In the genomic region with DNA sequence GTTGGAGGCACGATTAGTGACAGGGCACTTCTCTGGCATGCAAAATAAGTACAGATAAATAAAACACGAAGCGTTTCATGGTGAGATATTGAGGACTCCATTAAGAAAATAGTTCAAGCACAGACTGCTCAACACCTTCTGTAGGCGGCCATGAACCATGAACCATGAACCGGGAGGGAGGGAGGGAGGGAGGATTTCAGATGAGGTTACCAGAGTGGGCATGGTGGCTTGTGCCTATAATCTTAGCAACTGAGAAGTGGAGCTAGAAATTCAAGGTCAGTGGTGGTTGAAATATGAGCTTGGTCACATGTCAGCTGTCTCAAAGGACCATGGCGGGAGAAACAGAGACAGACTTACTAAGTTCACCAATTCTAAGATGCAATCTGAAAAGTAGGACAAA, we compare ENCODE assay signal across 27 mouse cellular contexts. TPM values are rescaled to one million over a fixed set of nuclear protein-coding genes. Genes with fewer than 3 reads are reported as not detected.
"Had no signal": no experiment of that assay in that cellular context is flagged by ENCODE, and none has a peak within 500 bp of the region (broad histone marks: within the 10 kb centered on the region; RNA-seq: fewer than 3 reads in every experiment).

No protein-coding gene starts in this region.

- H3K4me3 ChIP-seq: heart, embryonic 13.5 days; heart, embryonic 15.5 days; hindbrain, embryonic 13.5 days; hindbrain, embryonic 15.5 days; layer of hippocampus, adult 2 months; left cerebral cortex, adult 2 months; limb, embryonic 10.5 days; limb, embryonic 12.5 days; liver, embryonic 13.5 days; liver, embryonic 15.5 days had no signal

- H3K4me2 ChIP-seq: heart, embryonic 11.5 days; heart, embryonic 13.5 days; heart, embryonic 15.5 days; hindbrain, embryonic 13.5 days; hindbrain, embryonic 15.5 days; limb, embryonic 12.5 days; liver, embryonic 11.5 days; liver, embryonic 13.5 days; liver, embryonic 15.5 days had no signal

- H3K9me3 ChIP-seq: heart, embryonic 13.5 days; heart, embryonic 15.5 days; hindbrain, embryonic 13.5 days; hindbrain, embryonic 15.5 days; limb, embryonic 10.5 days; limb, embryonic 12.5 days; liver, embryonic 13.5 days; liver, embryonic 15.5 days had no signal

- H3K27ac ChIP-seq: heart, embryonic 13.5 days; heart, embryonic 15.5 days; hindbrain, embryonic 13.5 days; hindbrain, embryonic 15.5 days; hindbrain, postnatal 0 days; layer of hippocampus, adult 2 months; left cerebral cortex, adult 2 months; limb, embryonic 10.5 days; limb, embryonic 12.5 days; liver, embryonic 13.5 days; liver, embryonic 15.5 days had no signal

- H3K36me3 ChIP-seq: heart, embryonic 13.5 days; heart, embryonic 15.5 days; hindbrain, embryonic 13.5 days; hindbrain, embryonic 15.5 days; limb, embryonic 10.5 days; limb, embryonic 12.5 days; liver, embryonic 13.5 days; liver, embryonic 15.5 days had no signal

- ATAC-seq: hindbrain, postnatal 0 days; intestine, embryonic 16.5 days; liver, postnatal 0 days had no signal

- DNase-seq: gastrocnemius, postnatal 14 days; gastrocnemius, postnatal 36 days; heart, adult 18-20 months; heart, postnatal 14 days; heart, postnatal 36 days; kidney, adult 18-20 months; kidney, adult 9 months; kidney, postnatal 25 days; liver; liver, embryonic 13.5 days; liver, postnatal 0 days had no signal

- H3K9ac ChIP-seq: heart, embryonic 13.5 days; heart, embryonic 15.5 days; hindbrain, embryonic 13.5 days; hindbrain, embryonic 15.5 days; limb, embryonic 12.5 days; liver, embryonic 13.5 days; liver, embryonic 15.5 days; liver, postnatal 0 days had no signal

- H3K27me3 ChIP-seq: heart, embryonic 13.5 days; heart, embryonic 15.5 days; hindbrain, embryonic 13.5 days; hindbrain, embryonic 15.5 days; limb, embryonic 12.5 days; liver, embryonic 13.5 days; liver, embryonic 15.5 days had no signal

- H3K4me1 ChIP-seq: heart, embryonic 13.5 days; heart, embryonic 15.5 days; hindbrain, embryonic 13.5 days; hindbrain, embryonic 15.5 days; limb, embryonic 10.5 days; limb, embryonic 12.5 days; liver, embryonic 13.5 days; liver, embryonic 15.5 days had no signal

RNA-seq across cellular contexts. Expression of gene Sptssb, which starts 20.3 kb away (rescaled TPM):
- polyA plus RNA-seq: gonadal fat pad, adult 2 months; heart, postnatal 0 days; hindbrain, embryonic 11.5 days; limb, embryonic 12.5 days had no signal
